Mouse (Mus musculus) layer of hippocampus, adult 2 months (tissue): ENCODE results near the gene Cask. TPM values are rescaled to one million over a fixed set of nuclear protein-coding genes. Genes with fewer than 3 reads are reported as not detected.

Experiments used
- DNase-seq, 2 experiments: peaks; one replicate each; pipeline ENCODE4 v3.0.0; 2022; ENCODE audit warnings: low spot score in 2 of 2
- H3K27ac ChIP-seq: fragments of 200-600 bp; 2 replicates; pipeline ENCODE4 v1.8.1; 2022
- H3K4me3 ChIP-seq: fragments of 200-600 bp; 2 replicates; pipeline ENCODE4 v1.8.1; 2022; ENCODE audit warnings: mild to moderate bottlenecking
- CTCF ChIP-seq: fragments of 200-600 bp; conservative IDR thresholded peaks from 2 replicates; pipeline ENCODE4 v1.8.1; 2022; ENCODE audit warnings: antibody characterized with exemption, mild to moderate bottlenecking, moderate library complexity
- total RNA-seq, 2 experiments: library from RNA; stranded (reverse); gene quantifications; 2 replicates each; pipeline ENCODE4 v1.2.3; 2021

Gene Cask
- total RNA-seq, 2 experiments from 2014 or later = 78.2 to 80.6 TPM

GRCm38 (mm10) chrX:13705051-13705450 lies 146.1 kb downstream of the Cask start:
- Histone ChIP-seq H3K27ac (no peak overlapping the region), H3K4me3 (no peak overlapping the region)
- no peak for TF ChIP-seq CTCF
- DNase-seq = no peak

GRCm38 (mm10) chrX:13700681-13701080 lies 150.5 kb downstream of the Cask start:
- TF ChIP-seq CTCF = no peak
- Histone ChIP-seq H3K4me3 (no peak overlapping the region), H3K27ac (no peak overlapping the region)
- no peak for DNase-seq

- Histone ChIP-seq H3K27ac (no peak overlapping the region), H3K4me3 (no peak overlapping the region)
- DNase-seq = no peak
- TF ChIP-seq CTCF = peak; percentile 69
These were observed 159.3 kb downstream of the Cask start for GRCm38 (mm10) chrX:13691865-13692264.

GRCm38 (mm10) chrX:13688356-13688755 lies 162.8 kb downstream of the Cask start:
- no peak for DNase-seq
- no peak for TF ChIP-seq CTCF
- peak overlapping the region; percentile 61 for H3K27ac ChIP-seq
- H3K4me3 ChIP-seq = no peak overlapping the region

- TF ChIP-seq CTCF = no peak
- DNase-seq = no peak
- H3K4me3 ChIP-seq = no peak overlapping the region
- no peak overlapping the region for H3K27ac ChIP-seq
These were observed 164.6 kb downstream of the Cask start for GRCm38 (mm10) chrX:13686589-13686988.

GRCm38 (mm10) chrX:13681748-13682147 lies 169.4 kb downstream of the Cask start:
- no peak for DNase-seq
- H3K27ac ChIP-seq = no peak overlapping the region

GRCm38 (mm10) chrX:13673001-13673400 lies 178.2 kb downstream of the Cask start:
- TF ChIP-seq CTCF = no peak

More at GRCm38 (mm10) chrX:13681748-13682147, 169.4 kb downstream of the Cask start:
- no peak for TF ChIP-seq CTCF
- H3K4me3 ChIP-seq = no peak overlapping the region

GRCm38 (mm10) chrX:13670342-13670741 lies 180.8 kb downstream of the Cask start:
- H3K4me3 ChIP-seq = no peak overlapping the region
- H3K27ac ChIP-seq = no peak overlapping the region
- TF ChIP-seq CTCF = no peak
- DNase-seq = no peak

More at GRCm38 (mm10) chrX:13673001-13673400, 178.2 kb downstream of the Cask start:
- no peak for DNase-seq
- Histone ChIP-seq H3K27ac (no peak overlapping the region), H3K4me3 (no peak overlapping the region)

GRCm38 (mm10) chrX:13668867-13669266 lies 182.3 kb downstream of the Cask start:
- Histone ChIP-seq H3K27ac (no peak overlapping the region), H3K4me3 (no peak overlapping the region)
- DNase-seq = no peak
- TF ChIP-seq CTCF = no peak

GRCm38 (mm10) chrX:13661063-13661462 lies 190.1 kb downstream of the Cask start, which contains the start of gene Gpr82:
TSS of gene Gpr82 (plus strand) at chrX:13661363.
- Histone ChIP-seq H3K4me3 (no peak within 1 kb of the TSS), H3K27ac (no peak within 1 kb of the TSS)
- no peak for DNase-seq
- no peak for TF ChIP-seq CTCF

GRCm38 (mm10) chrX:13659201-13659890 lies 191.8 kb downstream of the Cask start:
- TF ChIP-seq CTCF = no peak
- no peak overlapping the region for H3K27ac ChIP-seq
- DNase-seq = no peak
- no peak overlapping the region for H3K4me3 ChIP-seq

- DNase-seq = no peak
- no peak overlapping the region for H3K27ac ChIP-seq
- TF ChIP-seq CTCF = no peak
- H3K4me3 ChIP-seq = no peak overlapping the region
These were observed 192.5 kb downstream of the Cask start for GRCm38 (mm10) chrX:13658616-13659140.

- H3K4me3 ChIP-seq = no peak overlapping the region
- H3K27ac ChIP-seq = peak overlapping the region; percentile 76
- TF ChIP-seq CTCF = peak; percentile 84
- DNase-seq = peak in 1 of 2 experiments; percentile 33
These were observed 194.4 kb downstream of the Cask start for GRCm38 (mm10) chrX:13656721-13657120.

GRCm38 (mm10) chrX:13655906-13656305 lies 195.3 kb downstream of the Cask start:
- Histone ChIP-seq H3K27ac (peak overlapping the region; percentile 76), H3K4me3 (no peak overlapping the region)
- no peak for TF ChIP-seq CTCF
- no peak for DNase-seq
